31 mouse cellular contexts compared by ENCODE assay signal in genomic region chr3:20104318-20104717, GRCm38 (mm10). TPM values are rescaled to one million over a fixed set of nuclear protein-coding genes. Genes with fewer than 3 reads are reported as not detected.
DNase-seq lines count a peak whose midpoint lies in the region; ATAC-seq lines count a peak whose summit lies in the region.
"Had no signal": no experiment of that assay in that cellular context is flagged by ENCODE, and none has a peak within 500 bp of the region (broad histone marks: within the 10 kb centered on the region; RNA-seq: fewer than 3 reads in every experiment).

No protein-coding gene starts in this region.

- no peak for ATAC-seq in heart, embryonic 13.5 days (ENCODE audit: extremely low read depth, insufficient number of reproducible peaks, low FRiP score, low TSS enrichment)
- peak; percentile 81 for ATAC-seq in megakaryocyte-erythroid progenitor cell, adult 5-6 weeks (replicated peaks; ENCODE audit: low FRiP score, low TSS enrichment, poor library complexity, severe bottlenecking)
- ATAC-seq: forebrain, embryonic 15.5 days; intestine, embryonic 15.5 days; midbrain, embryonic 15.5 days had no signal

- H3K9me3 ChIP-seq in heart, embryonic 13.5 days = no peaks in the 10 kb centered on the region
- H3K9me3 ChIP-seq: embryonic facial prominence, embryonic 13.5 days; forebrain, embryonic 10.5 days; forebrain, embryonic 15.5 days; hindbrain, embryonic 15.5 days; intestine, embryonic 15.5 days; midbrain, embryonic 10.5 days; midbrain, embryonic 15.5 days; neural tube, embryonic 12.5 days had no signal

- 0 out of 2 replicates have a peak overlapping the region, but pooled peaks have one; percentile 20 for H3K27ac ChIP-seq in heart, embryonic 13.5 days (replicated peaks)
- H3K27ac ChIP-seq in brown adipose tissue, adult 24 weeks (replicated peaks; ENCODE audit: low read depth, low read length) = peak overlapping the region; percentile 61; the same call in 1 of the 2 replicates
- H3K27ac ChIP-seq: embryonic facial prominence, embryonic 13.5 days; forebrain, embryonic 10.5 days; forebrain, embryonic 15.5 days; hindbrain, embryonic 15.5 days; intestine, embryonic 15.5 days; kidney, postnatal 0 days; macrophage; midbrain, embryonic 10.5 days; midbrain, embryonic 15.5 days; neural tube, embryonic 12.5 days had no signal

- WGBS in heart, embryonic 13.5 days = 64% methylated on average over 8 of the region's 8 CpGs

- H3K36me3 ChIP-seq in heart, embryonic 13.5 days = peaks cover 48% of the 10 kb centered on the region
- H3K36me3 ChIP-seq: intestine, embryonic 15.5 days; midbrain, embryonic 15.5 days had no signal

- H3K9ac ChIP-seq in heart, embryonic 13.5 days = no peak overlapping the region
- H3K9ac ChIP-seq: embryonic facial prominence, embryonic 13.5 days; forebrain, embryonic 15.5 days; heart, embryonic 12.5 days; hindbrain, embryonic 15.5 days; intestine, embryonic 15.5 days; midbrain, embryonic 15.5 days; neural tube, embryonic 12.5 days had no signal

- peaks cover 6% of the 10 kb centered on the region; the same call in 1 of the 2 replicates for H3K4me1 ChIP-seq in heart, embryonic 13.5 days
- no peaks in the 10 kb centered on the region for H3K4me1 ChIP-seq in brown adipose tissue, adult 24 weeks (ENCODE audit: control insufficient read depth, insufficient read depth, insufficient read length, low read length)
- H3K4me1 ChIP-seq: embryonic facial prominence, embryonic 13.5 days; forebrain, embryonic 10.5 days; forebrain, embryonic 15.5 days; heart, embryonic 12.5 days; hindbrain, embryonic 15.5 days; intestine, embryonic 15.5 days; midbrain, embryonic 10.5 days; midbrain, embryonic 15.5 days; neural tube, embryonic 12.5 days had no signal

- no peaks in the 10 kb centered on the region for H3K27me3 ChIP-seq in heart, embryonic 13.5 days (replicated peaks)
- H3K27me3 ChIP-seq: embryonic facial prominence, embryonic 13.5 days; forebrain, embryonic 15.5 days; heart, embryonic 12.5 days; hindbrain, embryonic 15.5 days; intestine, embryonic 15.5 days; midbrain, embryonic 15.5 days; neural tube, embryonic 12.5 days had no signal

- DNase-seq in heart, adult 9 months (ENCODE audit: low spot score in 2 of 2) = no peak
- peak; percentile 49 for DNase-seq in CD4-positive, CD25-positive, alpha-beta regulatory T cell, adult 2 months (ENCODE audit: low read depth, low spot score)
- DNase-seq in gastrocnemius, postnatal 25 days = no peak
- no peak for DNase-seq in retina, postnatal 1 day
- no peak for DNase-seq in ovary, postnatal 14 days (ENCODE audit: low spot score)
- DNase-seq: adrenal gland, postnatal 14 days; cerebellum, adult 11-12 months; cerebellum, adult 9-11 months; gastrocnemius, postnatal 36 days; heart, adult 18-20 months; heart, postnatal 10 days; kidney, adult 2 months; kidney, postnatal 4 days; layer of hippocampus, adult 9-11 months; lung, adult 2 months; lung, postnatal 10 days; right cerebral cortex, postnatal 14 days had no signal

- no peak overlapping the region for H3K4me2 ChIP-seq in heart, embryonic 13.5 days
- H3K4me2 ChIP-seq: embryonic facial prominence, embryonic 13.5 days; forebrain, embryonic 15.5 days; heart, embryonic 12.5 days; hindbrain, embryonic 15.5 days; intestine, embryonic 15.5 days; midbrain, embryonic 15.5 days; neural tube, embryonic 12.5 days had no signal

- no peak overlapping the region for H3K4me3 ChIP-seq in heart, embryonic 13.5 days
- H3K4me3 ChIP-seq in brown adipose tissue, adult 24 weeks (ENCODE audit: insufficient read depth, low read depth, low read length) = peak overlapping the region; percentile 30
- H3K4me3 ChIP-seq: embryonic facial prominence, embryonic 13.5 days; forebrain, embryonic 10.5 days; forebrain, embryonic 15.5 days; heart, embryonic 12.5 days; hindbrain, embryonic 15.5 days; intestine, embryonic 15.5 days; midbrain, embryonic 10.5 days; midbrain, embryonic 15.5 days; neural tube, embryonic 12.5 days had no signal

RNA-seq across cellular contexts. Expression of gene Hltf, which starts 46.7 kb away (rescaled TPM):
- 14.1 and 16.9 TPM in 2 replicates for polyA plus RNA-seq in heart, embryonic 13.5 days (2015; fragmentation: Nextera tagmentation; extraction: Ambion mirVana)
- polyA plus RNA-seq in brown adipose tissue, adult 24 weeks (2012; ENCODE audit: insufficient read depth, insufficient read length, missing spikeins) = 7.8 and 8.9 TPM in 2 replicates
- 20.4 and 31.0 TPM in 2 replicates for total RNA-seq in megakaryocyte-erythroid progenitor cell, adult 5-6 weeks (2014; fragmentation: Nextera tagmentation)
- total RNA-seq in megakaryocyte-erythroid progenitor cell, adult 5-6 weeks (2017) = 46.3 and 48.8 TPM in 2 replicates
- 1 to 10 TPM; 3.2 to 5.0 TPM for total RNA-seq in gastrocnemius, postnatal 25 days (2021)

RNA-seq across cellular contexts. Expression of gene Gyg, which starts 50.8 kb away (rescaled TPM):
- 686 and 787 TPM in 2 replicates for polyA plus RNA-seq in heart, embryonic 13.5 days (2015; fragmentation: Nextera tagmentation; extraction: Ambion mirVana)
- 134 and 170 TPM in 2 replicates for polyA plus RNA-seq in brown adipose tissue, adult 24 weeks (2012; ENCODE audit: insufficient read depth, insufficient read length, missing spikeins)
- 45.3 and 59.7 TPM in 2 replicates for total RNA-seq in megakaryocyte-erythroid progenitor cell, adult 5-6 weeks (2014; fragmentation: Nextera tagmentation)
- 19.5 and 26.3 TPM in 2 replicates for total RNA-seq in megakaryocyte-erythroid progenitor cell, adult 5-6 weeks (2017)
- 100 to 1,000 TPM; 309 to 334 TPM for total RNA-seq in gastrocnemius, postnatal 25 days (2021)

Comparison
In these comparisons a context has a peak if more than half of its experiments do, and no peak if none do; other contexts are left out.
1. RNA of gene Gyg, which starts 50.8 kb away (total RNA-seq): 309 to 334 TPM in gastrocnemius, postnatal 25 days; 19.5 to 59.7 TPM in megakaryocyte-erythroid progenitor cell, adult 5-6 weeks; every median in the first group is over 4 times any median in the second.